Mouse (Mus musculus) heart, embryonic 11.5 days (tissue): Measurements from ENCODE around the gene Otud7a. TPM values are rescaled to one million over a fixed set of nuclear protein-coding genes. Genes with fewer than 3 reads are reported as not detected.

Experiments
- ATAC-seq: fragments of 200-750 bp; cut with Nextera tagmentation; replicated peaks from 2 replicates; pipeline ENCODE4 v1.8.0; 2017; ENCODE audit warnings: moderate library complexity; ENCODE audit not compliant: insufficient number of reproducible peaks, low FRiP score, low TSS enrichment
- H3K27ac ChIP-seq: fragments of 300-500 bp; sonication (generic); 2 replicates; pipeline ENCODE4 v1.5.1; 2014; ENCODE audit warnings: mild to moderate bottlenecking, low read depth, low read length
- H3K27me3 ChIP-seq: fragments of 300-500 bp; sonication (generic); 2 replicates; pipeline ENCODE4 v1.6.1; 2014; ENCODE audit warnings: mild to moderate bottlenecking, low read length, mixed read lengths; ENCODE audit not compliant: control insufficient read depth, insufficient read depth
- H3K36me3 ChIP-seq: fragments of 300-500 bp; sonication (generic); 2 replicates; pipeline ENCODE4 v1.6.1; 2014; ENCODE audit warnings: mild to moderate bottlenecking, low read length, moderate library complexity, mixed read lengths; ENCODE audit not compliant: control insufficient read depth, insufficient read depth
- H3K4me1 ChIP-seq: fragments of 300-500 bp; sonication (generic); 2 replicates; pipeline ENCODE4 v1.6.1; 2014; ENCODE audit warnings: low read length; ENCODE audit not compliant: control insufficient read depth, insufficient read depth
- H3K4me2 ChIP-seq: fragments of 300-500 bp; sonication (generic); 2 replicates; pipeline ENCODE4 v1.6.1; 2014; ENCODE audit warnings: mild to moderate bottlenecking, moderate library complexity
- H3K4me3 ChIP-seq: fragments of 300-500 bp; sonication (generic); 2 replicates; pipeline ENCODE4 v1.5.1; 2014; ENCODE audit warnings: low read depth, low read length
- H3K9ac ChIP-seq: fragments of 300-500 bp; sonication (generic); 2 replicates; pipeline ENCODE4 v1.6.1; 2014; ENCODE audit warnings: mild to moderate bottlenecking, low read depth, low read length, moderate library complexity
- H3K9me3 ChIP-seq: fragments of 300-500 bp; sonication (generic); replicated peaks from 2 replicates; pipeline ENCODE4 v1.6.1; 2016; ENCODE audit warnings: low read length; ENCODE audit not compliant: control insufficient read depth
- WGBS: fragments of 180-500 bp; shearing (Covaris S2); extraction: QIAGEN DNeasy Blood & Tissue Kit; methylation state at CpG from one replicate; pipeline ENCODE4 v1.1.7; 2014; ENCODE audit not compliant: insufficient replicate concordance; 5-methylcytosine and 5-hydroxymethylcytosine counted together
- polyA plus RNA-seq: library from polyadenylated mRNA; unstranded; fragments of >200 nt; fragmentation: Nextera tagmentation; extraction: Ambion mirVana; gene quantifications from 2 replicates; pipeline ENCODE4 v1.2.1, GENCODE M21; 2014

The Otud7a gene
- polyA plus RNA-seq, 1 experiment from 2014 or later: 0.17 TPM

DNA sequence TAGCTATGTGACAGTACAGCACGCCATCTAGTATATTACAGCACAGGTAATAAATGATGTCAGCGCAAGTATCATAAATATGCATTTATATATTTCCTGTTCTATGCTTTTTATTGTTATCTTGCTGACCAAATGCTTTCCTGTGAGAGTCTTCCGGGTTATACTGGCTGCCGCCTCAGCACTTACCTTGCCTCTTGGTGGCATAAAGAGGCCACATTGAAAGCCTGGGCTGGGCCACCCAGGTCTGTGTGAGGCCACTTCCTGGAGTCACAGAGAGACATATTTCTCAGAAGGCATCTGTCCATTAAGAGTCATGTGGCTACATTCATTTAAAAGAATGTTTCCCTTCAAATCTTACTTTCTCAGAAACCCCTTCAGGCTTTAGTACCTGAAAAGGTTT is 242.5 kb downstream of the Otud7a start:
- 81% methylated on average over 4 of the region's 4 CpGs for WGBS
- no peak for ATAC-seq
- no peak overlapping the region for H3K4me3 ChIP-seq
- no peak overlapping the region for H3K27ac ChIP-seq
- no peak overlapping the region for H3K9ac ChIP-seq
- H3K4me2 ChIP-seq: no peak overlapping the region
- no peaks in the 10 kb centered on the region for H3K9me3 ChIP-seq
- H3K36me3 ChIP-seq: no peaks in the 10 kb centered on the region
- no peaks in the 10 kb centered on the region for H3K27me3 ChIP-seq
- H3K4me1 ChIP-seq: no peaks in the 10 kb centered on the region

DNA sequence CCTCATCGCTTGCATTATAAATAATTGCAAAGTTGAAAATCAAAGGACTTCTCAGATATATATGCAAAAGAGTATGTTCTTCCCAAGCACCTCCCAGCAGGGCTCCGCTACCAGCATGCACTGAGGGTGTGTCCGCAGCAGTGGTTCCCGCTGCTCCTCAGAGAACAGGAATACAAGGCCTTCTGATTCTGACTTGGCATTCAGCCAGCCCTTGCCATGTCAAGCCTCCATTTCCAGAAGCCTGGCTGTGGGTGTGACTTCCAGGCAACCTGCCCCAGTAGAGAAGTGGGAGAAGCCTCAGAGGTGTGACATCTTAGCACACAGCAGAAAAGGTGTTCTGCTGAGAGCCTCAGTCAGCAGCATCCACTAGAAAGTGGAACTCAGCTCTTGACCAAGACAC is 253.4 kb downstream of the Otud7a start:
- H3K4me1 ChIP-seq: no peaks in the 10 kb centered on the region
- no peaks in the 10 kb centered on the region for H3K36me3 ChIP-seq
- H3K9ac ChIP-seq: no peak overlapping the region
- H3K9me3 ChIP-seq: no peaks in the 10 kb centered on the region
- H3K27ac ChIP-seq: no peak overlapping the region
- no peak for ATAC-seq
- no peak overlapping the region for H3K4me3 ChIP-seq
- no peaks in the 10 kb centered on the region for H3K27me3 ChIP-seq
- H3K4me2 ChIP-seq: no peak overlapping the region
- 67% methylated on average over 4 of the region's 4 CpGs for WGBS

DNA sequence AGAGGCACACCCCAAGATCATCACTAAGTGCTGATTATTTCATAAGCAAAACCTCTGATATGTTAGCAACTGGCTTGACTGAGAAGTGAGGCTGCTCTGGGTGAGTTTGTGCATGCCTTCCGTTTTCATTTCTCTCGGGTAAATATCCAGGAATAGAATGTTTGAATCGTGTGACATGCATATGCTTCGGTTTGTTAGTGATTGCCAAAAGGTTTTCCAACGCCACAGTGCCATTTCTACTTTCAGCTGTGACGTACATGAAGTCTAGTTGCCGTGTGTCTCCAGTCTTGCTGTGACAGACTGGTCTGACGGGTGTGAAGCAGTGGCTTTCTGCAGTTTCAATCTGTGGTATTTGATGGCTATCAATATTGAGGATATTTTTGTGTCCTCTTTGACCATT is 273.4 kb downstream of the Otud7a start:
- WGBS: 77% methylated on average over 8 of the region's 8 CpGs
- H3K4me3 ChIP-seq: no peak overlapping the region
- H3K27ac ChIP-seq: no peak overlapping the region

DNA sequence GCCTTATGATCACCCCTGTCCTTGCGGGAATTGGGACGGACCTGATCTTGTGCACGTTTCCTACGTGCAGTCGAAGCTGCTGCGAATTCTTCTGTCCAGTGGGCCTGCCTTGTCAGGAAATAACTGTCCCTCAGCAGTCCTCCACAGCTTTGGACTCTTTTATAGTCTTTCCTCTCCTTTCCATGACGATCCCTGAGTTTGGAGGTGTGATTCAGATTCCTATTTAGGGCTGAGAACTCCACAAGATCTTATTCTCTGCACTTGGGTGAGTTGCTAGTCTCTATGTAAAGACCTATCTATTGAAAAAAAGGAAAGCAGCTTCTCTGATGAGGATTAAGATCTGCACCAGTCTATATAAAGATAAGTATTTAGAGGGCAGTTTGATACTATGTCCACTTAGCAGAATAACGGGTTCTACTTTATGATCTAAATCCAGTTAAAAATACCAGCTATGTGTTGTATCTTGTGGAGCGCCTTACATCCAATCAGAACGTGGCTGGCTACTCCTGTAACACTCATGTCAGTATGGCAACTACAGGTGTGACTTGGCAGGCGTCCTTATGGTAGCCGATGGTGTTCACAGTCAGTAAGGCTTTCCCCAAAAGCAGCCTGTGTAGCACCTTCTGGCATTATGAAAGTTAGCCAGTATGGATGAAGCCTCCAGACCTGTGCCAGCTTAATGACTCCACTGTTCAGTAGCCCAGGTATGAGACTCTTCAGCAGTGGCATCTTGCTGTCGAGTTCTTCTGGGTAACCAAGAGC is 274.8 kb downstream of the Otud7a start:
- Histone ChIP-seq H3K27ac (no peak overlapping the region), H3K4me3 (no peak overlapping the region), H3K4me1 (no peaks in the 10 kb centered on the region), H3K4me2 (no peak overlapping the region), H3K9ac (no peak overlapping the region), H3K27me3 (no peaks in the 10 kb centered on the region), H3K9me3 (no peaks in the 10 kb centered on the region), H3K36me3 (no peaks in the 10 kb centered on the region)
- WGBS: 78% methylated on average over 13 of the region's 13 CpGs
- ATAC-seq: no peak

More for the DNA sequence above, 273.4 kb downstream of the Otud7a start:
- Histone ChIP-seq H3K9me3 (no peaks in the 10 kb centered on the region), H3K4me1 (no peaks in the 10 kb centered on the region), H3K4me2 (no peak overlapping the region), H3K9ac (no peak overlapping the region), H3K27me3 (no peaks in the 10 kb centered on the region), H3K36me3 (no peaks in the 10 kb centered on the region)
- ATAC-seq: no peak

DNA sequence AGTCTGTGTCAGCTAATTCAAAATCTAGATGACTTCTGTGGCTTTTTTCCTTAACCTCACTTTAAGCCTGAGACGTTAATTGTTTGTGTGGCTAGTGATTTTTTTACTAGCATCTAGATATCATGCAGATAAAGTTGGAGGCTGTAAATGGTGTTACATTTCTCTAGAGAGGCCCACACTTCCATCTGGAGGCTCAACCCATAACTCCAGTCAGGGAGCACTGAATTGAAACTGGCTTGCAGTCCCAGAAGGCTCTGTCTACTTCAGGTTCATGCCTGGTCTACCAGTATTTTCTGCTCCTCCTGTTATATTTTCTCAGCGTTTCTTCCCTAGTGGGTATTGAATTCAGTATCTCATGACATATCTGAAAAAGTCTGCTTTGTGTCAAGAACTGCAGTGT is 276.1 kb downstream of the Otud7a start:
- Histone ChIP-seq H3K4me3 (no peak overlapping the region), H3K27ac (no peak overlapping the region), H3K9ac (no peak overlapping the region), H3K4me1 (no peaks in the 10 kb centered on the region), H3K9me3 (no peaks in the 10 kb centered on the region), H3K27me3 (no peaks in the 10 kb centered on the region), H3K4me2 (no peak overlapping the region), H3K36me3 (no peaks in the 10 kb centered on the region)
- no peak for ATAC-seq
- 36% methylated on average over 2 of the region's 2 CpGs for WGBS

DNA sequence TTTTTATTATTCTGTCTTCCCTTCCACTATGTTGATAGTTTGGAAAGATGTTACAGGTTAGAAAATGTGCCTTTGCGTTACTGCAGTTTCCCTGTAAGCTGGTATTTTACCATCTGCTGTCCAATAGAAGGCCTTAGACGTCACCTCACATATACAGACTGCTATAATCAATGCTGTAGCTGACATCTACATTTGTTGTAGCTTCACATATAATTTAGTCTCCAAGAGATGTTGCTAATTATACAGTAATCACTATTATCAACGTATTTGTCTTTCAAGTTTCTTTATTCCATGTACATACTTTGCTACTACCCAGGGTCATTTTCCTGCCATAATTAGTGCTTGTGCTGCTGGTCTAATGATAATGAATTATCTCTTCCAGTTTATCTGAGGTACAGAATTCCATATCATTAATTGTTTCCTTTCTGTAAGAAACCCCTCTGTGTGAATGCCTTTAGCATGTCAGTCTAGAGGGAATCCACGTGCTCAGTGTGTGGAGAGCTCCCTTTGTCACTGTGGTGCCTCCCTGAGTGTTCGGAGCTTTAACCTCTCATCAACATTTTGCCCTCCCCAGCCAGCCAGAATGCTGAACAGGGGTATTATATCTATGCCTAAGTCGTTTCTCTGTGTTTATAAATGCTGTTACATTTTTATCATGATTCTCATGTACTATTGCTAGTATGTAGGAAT is 280.6 kb downstream of the Otud7a start:
- Histone ChIP-seq H3K27ac (no peak overlapping the region), H3K9ac (no peak overlapping the region), H3K4me1 (no peaks in the 10 kb centered on the region), H3K27me3 (no peaks in the 10 kb centered on the region), H3K4me2 (no peak overlapping the region), H3K36me3 (no peaks in the 10 kb centered on the region), H3K4me3 (no peak overlapping the region), H3K9me3 (no peaks in the 10 kb centered on the region)
- 51% methylated on average over 6 of the region's 6 CpGs for WGBS
- ATAC-seq: no peak

DNA sequence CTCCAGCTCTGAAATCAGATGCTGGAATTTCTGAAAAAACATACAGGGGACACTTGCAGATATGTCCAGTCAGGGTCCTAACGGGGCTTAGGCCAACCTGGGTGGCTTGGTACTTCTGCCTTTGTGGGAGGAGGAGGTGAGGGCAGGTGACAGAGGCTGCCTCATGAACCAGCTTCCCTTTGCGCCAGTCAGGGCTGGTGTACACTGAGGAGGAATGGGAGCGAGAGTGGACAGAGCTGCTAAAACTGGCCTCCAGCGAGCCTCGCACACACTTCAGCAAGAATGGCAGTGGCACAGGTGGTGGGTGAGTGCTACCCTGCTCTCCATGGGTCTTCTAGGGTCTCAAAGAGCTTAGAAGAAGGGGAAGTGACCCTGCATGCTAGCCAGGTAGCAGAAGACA is 285.1 kb downstream of the Otud7a start:
- no peaks in the 10 kb centered on the region for H3K9me3 ChIP-seq
- H3K4me1 ChIP-seq: no peaks in the 10 kb centered on the region
- no peak overlapping the region for H3K4me2 ChIP-seq
- ATAC-seq: no peak
- no peaks in the 10 kb centered on the region for H3K27me3 ChIP-seq
- H3K36me3 ChIP-seq: no peaks in the 10 kb centered on the region
- no peak overlapping the region for H3K9ac ChIP-seq
- H3K27ac ChIP-seq: no peak overlapping the region
- no peak overlapping the region for H3K4me3 ChIP-seq
- 87% methylated on average over 5 of the region's 5 CpGs for WGBS

DNA sequence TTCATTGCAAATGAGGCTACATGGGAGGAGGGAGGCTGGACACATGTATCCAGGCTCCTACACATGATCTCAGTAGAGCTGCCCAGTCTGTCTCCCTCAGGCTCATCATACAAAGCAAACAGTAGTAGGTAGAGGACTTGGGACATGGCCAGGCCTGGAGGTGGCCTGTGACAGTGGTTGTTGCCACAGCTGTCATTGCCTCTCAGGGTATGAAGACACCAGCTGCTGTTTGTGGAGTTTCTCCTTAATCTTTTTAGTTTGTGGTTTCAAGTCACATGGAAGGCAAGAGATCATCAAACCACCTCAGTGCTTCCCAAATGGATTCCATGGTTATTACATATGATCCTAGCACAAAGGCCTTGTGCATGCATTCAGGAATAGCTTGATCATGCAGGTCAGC is 285.5 kb downstream of the Otud7a start:
- no peak overlapping the region for H3K4me2 ChIP-seq
- H3K4me3 ChIP-seq: no peak overlapping the region
- no peak for ATAC-seq
- no peaks in the 10 kb centered on the region for H3K27me3 ChIP-seq
- H3K27ac ChIP-seq: no peak overlapping the region
- no peak overlapping the region for H3K9ac ChIP-seq
- no peaks in the 10 kb centered on the region for H3K4me1 ChIP-seq
- no peaks in the 10 kb centered on the region for H3K36me3 ChIP-seq
- H3K9me3 ChIP-seq: no peaks in the 10 kb centered on the region

DNA sequence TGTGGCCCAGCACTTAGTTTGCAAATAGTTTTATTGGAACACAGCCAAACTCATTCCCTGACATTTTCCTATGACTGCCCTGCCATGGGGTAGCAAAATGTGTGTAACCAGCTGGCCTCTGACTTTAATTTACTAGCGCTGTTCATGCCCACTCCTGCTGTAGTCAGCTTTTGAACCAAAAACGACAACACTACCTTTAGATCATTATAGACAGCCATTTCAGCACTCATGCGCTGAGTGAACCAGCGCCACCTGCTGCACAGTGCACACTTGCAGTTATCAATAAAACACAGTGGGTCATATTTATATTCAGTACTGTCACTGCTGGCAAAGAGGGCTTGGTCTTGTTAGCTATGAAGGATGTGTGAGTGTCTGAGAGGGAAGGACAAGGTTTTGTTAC is 293.2 kb downstream of the Otud7a start:
- 62% methylated on average over 4 of the region's 4 CpGs for WGBS

More for the DNA sequence above, 293.2 kb downstream of the Otud7a start:
- H3K4me1 ChIP-seq: no peaks in the 10 kb centered on the region
- no peak overlapping the region for H3K9ac ChIP-seq
- H3K4me3 ChIP-seq: no peak overlapping the region
- H3K4me2 ChIP-seq: no peak overlapping the region
- H3K36me3 ChIP-seq: no peaks in the 10 kb centered on the region
- H3K27me3 ChIP-seq: no peaks in the 10 kb centered on the region; the same call in 1 of the 2 replicates
- H3K27ac ChIP-seq: no peak overlapping the region
- ATAC-seq: no peak
- no peaks in the 10 kb centered on the region for H3K9me3 ChIP-seq
